Mouse (Mus musculus) embryonic fibroblast, embryonic 13.5 days (primary cell): ENCODE measurements around the gene Fkbp1a.

ENCODE experiments used
- CTCF ChIP-seq: IDR thresholded peaks from 2 replicates; pipeline ENCODE4 v1.5.1; 2011; ENCODE audit warnings: mild to moderate bottlenecking, control low read depth, low read length, moderate library complexity, borderline replicate concordance; ENCODE audit not compliant: insufficient read depth
- POLR2A ChIP-seq: IDR thresholded peaks from 2 replicates; pipeline ENCODE4 v1.6.1; 2011; ENCODE audit warnings: low read depth, mild to moderate bottlenecking, control low read depth, low read length, moderate library complexity

GRCm38 (mm10) chr2:151575119-151575698, 32.9 kb downstream of the Fkbp1a start:
- peak; percentile 17; the same call in 1 of the 2 replicates for TF ChIP-seq POLR2A
- TF ChIP-seq CTCF, result no peak
